Mouse (Mus musculus): Measurements from ENCODE around the gene Enpp5. TPM values are rescaled to one million over a fixed set of nuclear protein-coding genes. Genes with fewer than 3 reads are reported as not detected.

The Enpp5 gene
- polyA plus RNA-seq, 1 experiment from 2014 or later, result 33.8 TPM

GRCm38 (mm10) chr17:44042301-44042700 lies 36.3 kb upstream of the Enpp5 start:
- TF ChIP-seq CTCF (IDR thresholded peaks at IDR 0.05; ENCODE audit: low read depth), result no peak
- no peak overlapping the region for H3K27ac ChIP-seq (ENCODE audit: low read depth, low read length)
- H3K27me3 ChIP-seq (replicated peaks; ENCODE audit: control insufficient read depth, insufficient read depth, low read length), result no peaks in the 10 kb centered on the region
- ATAC-seq, result no peak
- H3K9ac ChIP-seq (ENCODE audit: low read depth, low read length), result no peak overlapping the region
- no peaks in the 10 kb centered on the region for H3K36me3 ChIP-seq (ENCODE audit: control insufficient read depth, insufficient read depth)
- 78% methylated on average over 2 of the region's 2 CpGs for WGBS
- no peak overlapping the region for H3K4me2 ChIP-seq (replicated peaks; ENCODE audit: low read depth)
- H3K4me3 ChIP-seq (ENCODE audit: low read depth, low read length), result no peak overlapping the region
- no peaks in the 10 kb centered on the region for H3K4me1 ChIP-seq (replicated peaks; ENCODE audit: control insufficient read depth, insufficient read depth, low read length)
- H3K9me3 ChIP-seq (ENCODE audit: control insufficient read depth), result no peaks in the 10 kb centered on the region

GRCm38 (mm10) chr17:44042861-44043260 lies 35.8 kb upstream of the Enpp5 start:
- H3K36me3 ChIP-seq (ENCODE audit: control insufficient read depth, insufficient read depth), result no peaks in the 10 kb centered on the region
- H3K4me2 ChIP-seq (replicated peaks; ENCODE audit: low read depth), result no peak overlapping the region
- H3K9me3 ChIP-seq (ENCODE audit: control insufficient read depth), result no peaks in the 10 kb centered on the region
- no peak for ATAC-seq
- no peaks in the 10 kb centered on the region for H3K27me3 ChIP-seq (replicated peaks; ENCODE audit: control insufficient read depth, insufficient read depth, low read length)
- H3K9ac ChIP-seq (ENCODE audit: low read depth, low read length), result no peak overlapping the region
- no peak for TF ChIP-seq CTCF (IDR thresholded peaks at IDR 0.05; ENCODE audit: low read depth)
- WGBS, result 85% methylated on average over 8 of the region's 8 CpGs
- no peak overlapping the region for H3K4me3 ChIP-seq (ENCODE audit: low read depth, low read length)
- no peaks in the 10 kb centered on the region for H3K4me1 ChIP-seq (replicated peaks; ENCODE audit: control insufficient read depth, insufficient read depth, low read length)
- no peak overlapping the region for H3K27ac ChIP-seq (ENCODE audit: low read depth, low read length)

- ATAC-seq, result no peak
- Histone ChIP-seq H3K9ac (ENCODE audit: low read depth, low read length) (no peak overlapping the region), H3K4me2 (replicated peaks; ENCODE audit: low read depth) (no peak overlapping the region), H3K4me1 (replicated peaks; ENCODE audit: control insufficient read depth, insufficient read depth, low read length) (no peaks in the 10 kb centered on the region), H3K36me3 (ENCODE audit: control insufficient read depth, insufficient read depth) (no peaks in the 10 kb centered on the region), H3K27me3 (replicated peaks; ENCODE audit: control insufficient read depth, insufficient read depth, low read length) (no peaks in the 10 kb centered on the region), H3K9me3 (ENCODE audit: control insufficient read depth) (no peaks in the 10 kb centered on the region), H3K4me3 (ENCODE audit: low read depth, low read length) (no peak overlapping the region), H3K27ac (ENCODE audit: low read depth, low read length) (no peak overlapping the region)
- TF ChIP-seq CTCF (IDR thresholded peaks at IDR 0.05; ENCODE audit: low read depth), result no peak
- 74% methylated on average over 4 of the region's 4 CpGs for WGBS
Observed at GRCm38 (mm10) chr17:44053427-44053826, 25.2 kb upstream of the Enpp5 start.

GRCm38 (mm10) chr17:44057123-44057522 lies 21.5 kb upstream of the Enpp5 start:
- H3K4me1 ChIP-seq (replicated peaks; ENCODE audit: control insufficient read depth, insufficient read depth, low read length), result no peaks in the 10 kb centered on the region
- no peaks in the 10 kb centered on the region for H3K27me3 ChIP-seq (replicated peaks; ENCODE audit: control insufficient read depth, insufficient read depth, low read length)
- no peaks in the 10 kb centered on the region for H3K9me3 ChIP-seq (ENCODE audit: control insufficient read depth)
- no peaks in the 10 kb centered on the region for H3K36me3 ChIP-seq (ENCODE audit: control insufficient read depth, insufficient read depth)
- no peak overlapping the region for H3K27ac ChIP-seq (ENCODE audit: low read depth, low read length)
- H3K4me2 ChIP-seq (replicated peaks; ENCODE audit: low read depth), result no peak overlapping the region
- 64% methylated on average over 1 of the region's 1 CpGs for WGBS
- TF ChIP-seq CTCF (IDR thresholded peaks at IDR 0.05; ENCODE audit: low read depth), result no peak
- H3K9ac ChIP-seq (ENCODE audit: low read depth, low read length), result no peak overlapping the region
- ATAC-seq, result no peak
- H3K4me3 ChIP-seq (ENCODE audit: low read depth, low read length), result no peak overlapping the region

- Histone ChIP-seq H3K4me2 (replicated peaks; ENCODE audit: low read depth) (no peak overlapping the region), H3K27me3 (replicated peaks; ENCODE audit: control insufficient read depth, insufficient read depth, low read length) (no peaks in the 10 kb centered on the region), H3K4me1 (replicated peaks; ENCODE audit: control insufficient read depth, insufficient read depth, low read length) (no peaks in the 10 kb centered on the region), H3K9me3 (ENCODE audit: control insufficient read depth) (no peaks in the 10 kb centered on the region), H3K9ac (ENCODE audit: low read depth, low read length) (no peak overlapping the region), H3K36me3 (ENCODE audit: control insufficient read depth, insufficient read depth) (no peaks in the 10 kb centered on the region), H3K4me3 (ENCODE audit: low read depth, low read length) (no peak overlapping the region), H3K27ac (ENCODE audit: low read depth, low read length) (no peak overlapping the region)
- no peak for TF ChIP-seq CTCF (IDR thresholded peaks at IDR 0.05; ENCODE audit: low read depth)
- no peak for ATAC-seq
Observed at GRCm38 (mm10) chr17:44058145-44058544, 20.5 kb upstream of the Enpp5 start.

GRCm38 (mm10) chr17:44060781-44061180 lies 17.8 kb upstream of the Enpp5 start:
- Histone ChIP-seq H3K4me3 (ENCODE audit: low read depth, low read length) (no peak overlapping the region), H3K4me1 (replicated peaks; ENCODE audit: control insufficient read depth, insufficient read depth, low read length) (no peaks in the 10 kb centered on the region), H3K27ac (ENCODE audit: low read depth, low read length) (no peak overlapping the region), H3K9ac (ENCODE audit: low read depth, low read length) (no peak overlapping the region), H3K4me2 (replicated peaks; ENCODE audit: low read depth) (no peak overlapping the region), H3K9me3 (ENCODE audit: control insufficient read depth) (no peaks in the 10 kb centered on the region), H3K36me3 (ENCODE audit: control insufficient read depth, insufficient read depth) (no peaks in the 10 kb centered on the region), H3K27me3 (replicated peaks; ENCODE audit: control insufficient read depth, insufficient read depth, low read length) (no peaks in the 10 kb centered on the region)
- no peak for TF ChIP-seq CTCF (IDR thresholded peaks at IDR 0.05; ENCODE audit: low read depth)
- 97% methylated on average over 1 of the region's 1 CpGs for WGBS
- no peak for ATAC-seq

- H3K4me2 ChIP-seq (replicated peaks; ENCODE audit: low read depth), result no peak overlapping the region
- no peaks in the 10 kb centered on the region for H3K9me3 ChIP-seq (ENCODE audit: control insufficient read depth)
- WGBS, result 84% methylated on average over 5 of the region's 5 CpGs
- no peak overlapping the region for H3K9ac ChIP-seq (ENCODE audit: low read depth, low read length)
- H3K27me3 ChIP-seq (replicated peaks; ENCODE audit: control insufficient read depth, insufficient read depth, low read length), result no peaks in the 10 kb centered on the region
- H3K4me1 ChIP-seq (replicated peaks; ENCODE audit: control insufficient read depth, insufficient read depth, low read length), result no peaks in the 10 kb centered on the region
- no peak overlapping the region for H3K4me3 ChIP-seq (ENCODE audit: low read depth, low read length)
- ATAC-seq, result no peak
- no peak for TF ChIP-seq CTCF (IDR thresholded peaks at IDR 0.05; ENCODE audit: low read depth)
- no peak overlapping the region for H3K27ac ChIP-seq (ENCODE audit: low read depth, low read length)
- no peaks in the 10 kb centered on the region for H3K36me3 ChIP-seq (ENCODE audit: control insufficient read depth, insufficient read depth)
Observed at GRCm38 (mm10) chr17:44061289-44061890, 17.2 kb upstream of the Enpp5 start.
